Mouse (Mus musculus): ENCODE data around the gene Kat7. TPM values are rescaled to one million over a fixed set of nuclear protein-coding genes. Genes with fewer than 3 reads are reported as not detected.

Gene Kat7
- polyA plus RNA-seq, 1 experiment from 2014 or later: 81.9 TPM

DNA sequence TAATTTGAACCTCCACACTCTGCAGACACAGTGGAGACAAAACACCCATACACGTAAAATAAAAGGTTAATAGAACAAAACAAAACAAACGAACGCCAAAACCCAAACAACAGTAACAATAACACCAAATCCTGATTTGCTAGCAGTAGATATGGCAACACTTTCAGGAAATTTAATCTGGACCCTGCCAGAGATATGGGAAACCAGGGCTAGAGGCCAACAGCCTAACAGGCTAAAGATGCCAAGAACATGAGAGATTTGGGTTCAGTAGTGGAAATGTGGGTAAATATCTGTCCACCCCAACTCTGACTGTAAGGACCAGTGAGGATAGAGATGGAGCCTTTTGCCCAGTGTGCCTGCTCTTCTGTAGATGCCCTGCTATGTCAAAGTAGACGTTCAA is 52.1 kb downstream of the Kat7 start:
- H3K27ac ChIP-seq (replicated peaks; ENCODE audit: low read depth, low read length): no peak overlapping the region
- H3K27me3 ChIP-seq (ENCODE audit: control insufficient read depth, insufficient read depth, low read length): peaks cover 2% of the 10 kb centered on the region; the same call in 1 of the 2 replicates
- no peak overlapping the region for H3K4me2 ChIP-seq (ENCODE audit: low read depth, low read length)
- ATAC-seq (replicated peaks; ENCODE audit: insufficient number of reproducible peaks, low FRiP score, low TSS enrichment, low read depth): no peak
- no peaks in the 10 kb centered on the region for H3K36me3 ChIP-seq (replicated peaks; ENCODE audit: control insufficient read depth, insufficient read depth, low read depth, low read length)
- H3K4me1 ChIP-seq (ENCODE audit: control insufficient read depth, insufficient read depth, low read length): no peaks in the 10 kb centered on the region
- H3K9me3 ChIP-seq (replicated peaks; ENCODE audit: control insufficient read depth, low read length): no peaks in the 10 kb centered on the region
- no peak overlapping the region for H3K9ac ChIP-seq (replicated peaks; ENCODE audit: low read length)
- WGBS: 57% methylated on average over 4 of the region's 4 CpGs
- H3K4me3 ChIP-seq (ENCODE audit: low read depth, low read length): no peak overlapping the region
- DNase-seq (ENCODE audit: low spot score): no peak

GRCm38 (mm10) chr11:95255747-95256146 is 54.3 kb downstream of the Kat7 start:
- 78% methylated on average over 6 of the region's 6 CpGs for WGBS
- no peak overlapping the region for H3K4me3 ChIP-seq (ENCODE audit: low read depth, low read length)
- peaks cover 2% of the 10 kb centered on the region; the same call in 1 of the 2 replicates for H3K27me3 ChIP-seq (ENCODE audit: control insufficient read depth, insufficient read depth, low read length)
- no peak overlapping the region for H3K4me2 ChIP-seq (ENCODE audit: low read depth, low read length)
- no peak overlapping the region for H3K9ac ChIP-seq (replicated peaks; ENCODE audit: low read length)
- H3K27ac ChIP-seq (replicated peaks; ENCODE audit: low read depth, low read length): no peak overlapping the region
- DNase-seq (ENCODE audit: low spot score) (no peak), ATAC-seq (replicated peaks; ENCODE audit: insufficient number of reproducible peaks, low FRiP score, low TSS enrichment, low read depth) (no peak)
- H3K9me3 ChIP-seq (replicated peaks; ENCODE audit: control insufficient read depth, low read length): no peaks in the 10 kb centered on the region
- no peaks in the 10 kb centered on the region for H3K4me1 ChIP-seq (ENCODE audit: control insufficient read depth, insufficient read depth, low read length)
- H3K36me3 ChIP-seq (replicated peaks; ENCODE audit: control insufficient read depth, insufficient read depth, low read depth, low read length): no peaks in the 10 kb centered on the region

DNA sequence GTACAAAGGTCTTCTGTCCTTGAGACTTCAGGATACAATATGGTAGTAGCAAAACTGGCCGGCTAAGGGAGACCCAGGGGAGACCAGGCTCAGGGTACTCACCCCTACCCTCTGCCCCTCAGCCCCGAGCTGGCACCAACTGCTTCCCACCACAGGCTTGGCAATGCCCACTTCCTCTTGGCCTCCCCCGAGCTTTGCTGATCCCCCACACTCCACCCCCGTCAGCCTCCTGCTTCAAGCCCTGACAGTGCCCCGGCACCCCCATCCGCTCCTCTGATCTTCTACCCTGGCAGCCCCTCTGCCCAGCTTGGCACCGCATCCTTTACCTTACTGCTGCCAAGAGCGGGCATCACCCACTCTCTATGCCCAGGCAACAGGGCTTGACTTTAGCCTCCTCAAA is 55.9 kb downstream of the Kat7 start:
- no peak overlapping the region for H3K4me3 ChIP-seq (ENCODE audit: low read depth, low read length)
- WGBS: 83% methylated on average over 8 of the region's 8 CpGs
- H3K4me2 ChIP-seq (ENCODE audit: low read depth, low read length): no peak overlapping the region
- H3K9me3 ChIP-seq (replicated peaks; ENCODE audit: control insufficient read depth, low read length): no peaks in the 10 kb centered on the region
- H3K27ac ChIP-seq (replicated peaks; ENCODE audit: low read depth, low read length): no peak overlapping the region
- H3K36me3 ChIP-seq (replicated peaks; ENCODE audit: control insufficient read depth, insufficient read depth, low read depth, low read length): no peaks in the 10 kb centered on the region
- no peak for DNase-seq (ENCODE audit: low spot score)
- H3K4me1 ChIP-seq (ENCODE audit: control insufficient read depth, insufficient read depth, low read length): no peaks in the 10 kb centered on the region; the same call in 1 of the 2 replicates
- no peak for ATAC-seq (replicated peaks; ENCODE audit: insufficient number of reproducible peaks, low FRiP score, low TSS enrichment, low read depth)
- no peak overlapping the region for H3K9ac ChIP-seq (replicated peaks; ENCODE audit: low read length)
- H3K27me3 ChIP-seq (ENCODE audit: control insufficient read depth, insufficient read depth, low read length): 0 out of 2 replicates have a peak, but pooled peaks cover 2% of the 10 kb centered on the region

DNA sequence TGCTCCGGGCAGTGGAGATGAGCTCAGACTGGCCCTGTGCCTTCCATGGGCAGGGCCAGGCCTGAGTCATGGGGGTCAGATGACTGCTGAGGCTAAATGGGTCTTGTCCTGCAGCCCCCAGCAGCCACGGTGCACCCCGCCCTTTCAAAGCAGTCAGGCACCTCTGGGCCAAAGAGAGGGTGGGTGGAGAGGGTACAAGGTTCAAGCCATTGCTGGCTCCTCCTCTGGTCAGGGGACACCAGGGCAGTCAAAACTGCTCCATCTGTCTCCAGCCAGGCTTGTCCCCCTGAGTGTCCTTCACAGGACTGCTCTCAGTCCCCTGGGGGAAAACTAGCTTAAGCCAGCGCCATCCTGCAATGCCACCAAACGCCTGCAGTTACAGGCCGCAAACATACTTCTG is 57.9 kb downstream of the Kat7 start:
- DNase-seq (ENCODE audit: low spot score): no peak
- no peak overlapping the region for H3K9ac ChIP-seq (replicated peaks; ENCODE audit: low read length)
- WGBS: 80% methylated on average over 6 of the region's 6 CpGs

GRCm38 (mm10) chr11:95251295-95251694 is 58.8 kb downstream of the Kat7 start:
- ATAC-seq (replicated peaks; ENCODE audit: insufficient number of reproducible peaks, low FRiP score, low TSS enrichment, low read depth) (no peak), DNase-seq (ENCODE audit: low spot score) (peak; percentile 90)
- Histone ChIP-seq H3K4me3 (ENCODE audit: low read depth, low read length) (no peak overlapping the region), H3K36me3 (replicated peaks; ENCODE audit: control insufficient read depth, insufficient read depth, low read depth, low read length) (no peaks in the 10 kb centered on the region), H3K27ac (replicated peaks; ENCODE audit: low read depth, low read length) (no peak overlapping the region), H3K9ac (replicated peaks; ENCODE audit: low read length) (no peak overlapping the region), H3K27me3 (ENCODE audit: control insufficient read depth, insufficient read depth, low read length) (0 out of 2 replicates have a peak, but pooled peaks cover 2% of the 10 kb centered on the region), H3K9me3 (replicated peaks; ENCODE audit: control insufficient read depth, low read length) (no peaks in the 10 kb centered on the region), H3K4me2 (ENCODE audit: low read depth, low read length) (no peak overlapping the region), H3K4me1 (ENCODE audit: control insufficient read depth, insufficient read depth, low read length) (no peaks in the 10 kb centered on the region; the same call in 1 of the 2 replicates)
- WGBS: 5% methylated on average over 11 of the region's 11 CpGs

More for the DNA sequence above, 57.9 kb downstream of the Kat7 start:
- no peak overlapping the region for H3K27ac ChIP-seq (replicated peaks; ENCODE audit: low read depth, low read length)
- no peak overlapping the region for H3K4me2 ChIP-seq (ENCODE audit: low read depth, low read length)
- H3K4me3 ChIP-seq (ENCODE audit: low read depth, low read length): no peak overlapping the region
- H3K27me3 ChIP-seq (ENCODE audit: control insufficient read depth, insufficient read depth, low read length): 0 out of 2 replicates have a peak, but pooled peaks cover 2% of the 10 kb centered on the region
- no peaks in the 10 kb centered on the region for H3K36me3 ChIP-seq (replicated peaks; ENCODE audit: control insufficient read depth, insufficient read depth, low read depth, low read length)
- no peaks in the 10 kb centered on the region; the same call in 1 of the 2 replicates for H3K4me1 ChIP-seq (ENCODE audit: control insufficient read depth, insufficient read depth, low read length)
- no peaks in the 10 kb centered on the region for H3K9me3 ChIP-seq (replicated peaks; ENCODE audit: control insufficient read depth, low read length)
- ATAC-seq (replicated peaks; ENCODE audit: insufficient number of reproducible peaks, low FRiP score, low TSS enrichment, low read depth): no peak

DNA sequence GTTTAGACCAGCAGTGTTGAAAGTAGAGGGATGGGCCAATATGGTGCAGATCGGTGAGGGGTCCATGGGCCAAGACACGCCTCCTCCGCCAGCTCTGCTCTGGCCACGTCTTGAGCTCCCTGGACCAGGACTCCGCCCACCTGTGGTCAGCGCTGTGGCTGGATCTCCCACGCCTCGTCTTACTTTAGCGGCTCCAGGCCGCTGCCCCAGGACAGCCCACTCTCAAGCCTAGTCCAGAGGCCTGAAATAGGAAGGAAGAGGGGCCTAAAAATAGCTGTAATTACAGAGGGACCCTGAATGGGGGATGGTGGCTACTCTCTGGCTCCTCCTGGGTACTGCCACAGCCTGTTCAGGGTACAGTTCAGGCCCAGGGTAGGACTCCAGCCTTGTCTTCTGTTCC is 59.9 kb downstream of the Kat7 start:
- Histone ChIP-seq H3K36me3 (replicated peaks; ENCODE audit: control insufficient read depth, insufficient read depth, low read depth, low read length) (no peaks in the 10 kb centered on the region), H3K9ac (replicated peaks; ENCODE audit: low read length) (no peak overlapping the region), H3K4me1 (ENCODE audit: control insufficient read depth, insufficient read depth, low read length) (no peaks in the 10 kb centered on the region; the same call in 1 of the 2 replicates), H3K4me3 (ENCODE audit: low read depth, low read length) (no peak overlapping the region), H3K9me3 (replicated peaks; ENCODE audit: control insufficient read depth, low read length) (no peaks in the 10 kb centered on the region), H3K27ac (replicated peaks; ENCODE audit: low read depth, low read length) (no peak overlapping the region), H3K4me2 (ENCODE audit: low read depth, low read length) (no peak overlapping the region), H3K27me3 (ENCODE audit: control insufficient read depth, insufficient read depth, low read length) (0 out of 2 replicates have a peak, but pooled peaks cover 2% of the 10 kb centered on the region)
- no peak for DNase-seq (ENCODE audit: low spot score)
- WGBS: 37% methylated on average over 10 of the region's 10 CpGs
- ATAC-seq (replicated peaks; ENCODE audit: insufficient number of reproducible peaks, low FRiP score, low TSS enrichment, low read depth): peak; percentile 37; the same call in 1 of the 2 replicates

DNA sequence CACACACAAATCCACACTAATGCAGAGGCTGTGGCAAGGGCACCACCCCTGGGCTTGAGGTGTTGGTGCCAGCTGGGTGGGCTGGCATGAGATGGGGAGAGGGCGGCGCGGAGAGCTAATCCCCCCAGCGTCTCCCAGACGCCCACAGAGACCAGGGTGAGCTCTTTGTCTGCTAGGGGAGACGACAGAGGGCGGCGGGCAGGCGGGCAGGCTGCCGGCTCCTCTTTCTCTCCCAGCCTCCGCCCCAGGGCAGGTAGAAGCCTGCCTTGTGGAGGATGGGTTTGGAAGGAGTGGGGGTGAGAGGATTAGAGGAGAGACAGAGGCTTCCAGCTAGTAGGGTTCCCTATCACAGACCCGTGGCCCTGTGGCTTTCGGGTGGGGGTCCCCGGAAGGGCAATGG is 63.0 kb downstream of the Kat7 start:
- H3K27me3 ChIP-seq (ENCODE audit: control insufficient read depth, insufficient read depth, low read length): 0 out of 2 replicates have a peak, but pooled peaks cover 2% of the 10 kb centered on the region
- H3K9me3 ChIP-seq (replicated peaks; ENCODE audit: control insufficient read depth, low read length): no peaks in the 10 kb centered on the region
- DNase-seq (ENCODE audit: low spot score) (peak; percentile 55), ATAC-seq (replicated peaks; ENCODE audit: insufficient number of reproducible peaks, low FRiP score, low TSS enrichment, low read depth) (no peak)
- H3K27ac ChIP-seq (replicated peaks; ENCODE audit: low read depth, low read length): no peak overlapping the region
- 40% methylated on average over 14 of the region's 14 CpGs for WGBS
- H3K4me1 ChIP-seq (ENCODE audit: control insufficient read depth, insufficient read depth, low read length): no peaks in the 10 kb centered on the region; the same call in 1 of the 2 replicates
- no peak overlapping the region for H3K4me2 ChIP-seq (ENCODE audit: low read depth, low read length)
- no peak overlapping the region for H3K4me3 ChIP-seq (ENCODE audit: low read depth, low read length)
- H3K9ac ChIP-seq (replicated peaks; ENCODE audit: low read length): no peak overlapping the region
- H3K36me3 ChIP-seq (replicated peaks; ENCODE audit: control insufficient read depth, insufficient read depth, low read depth, low read length): no peaks in the 10 kb centered on the region

DNA sequence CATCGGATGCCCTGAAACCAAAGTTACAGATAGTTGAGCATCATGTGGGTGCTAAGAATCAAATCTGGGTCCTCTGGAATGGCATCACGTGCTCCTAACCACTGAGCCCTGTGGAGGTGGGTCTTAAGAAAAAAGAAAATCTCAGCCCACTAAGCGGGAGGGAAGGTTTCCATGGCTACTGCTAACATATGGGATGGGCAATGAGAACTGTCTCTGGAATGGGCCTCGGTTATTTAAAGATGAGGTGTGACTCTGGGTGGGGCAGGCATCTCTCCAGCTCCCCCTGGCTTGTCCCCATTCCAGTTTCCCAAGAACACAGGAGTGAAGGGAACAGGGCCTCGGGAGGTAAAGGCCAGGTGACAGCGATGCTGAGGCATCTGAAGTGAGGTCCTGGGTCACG is 64.6 kb downstream of the Kat7 start:
- H3K27me3 ChIP-seq (ENCODE audit: control insufficient read depth, insufficient read depth, low read length): 0 out of 2 replicates have a peak, but pooled peaks cover under 1% of the 10 kb centered on the region
- H3K27ac ChIP-seq (replicated peaks; ENCODE audit: low read depth, low read length): no peak overlapping the region
- H3K4me3 ChIP-seq (ENCODE audit: low read depth, low read length): no peak overlapping the region
- DNase-seq (ENCODE audit: low spot score): no peak
- H3K4me1 ChIP-seq (ENCODE audit: control insufficient read depth, insufficient read depth, low read length): no peaks in the 10 kb centered on the region; the same call in 1 of the 2 replicates
- H3K9me3 ChIP-seq (replicated peaks; ENCODE audit: control insufficient read depth, low read length): no peaks in the 10 kb centered on the region
- no peak for ATAC-seq (replicated peaks; ENCODE audit: insufficient number of reproducible peaks, low FRiP score, low TSS enrichment, low read depth)
- no peak overlapping the region for H3K9ac ChIP-seq (replicated peaks; ENCODE audit: low read length)
- 79% methylated on average over 7 of the region's 7 CpGs for WGBS
- no peak overlapping the region for H3K4me2 ChIP-seq (ENCODE audit: low read depth, low read length)
- H3K36me3 ChIP-seq (replicated peaks; ENCODE audit: control insufficient read depth, insufficient read depth, low read depth, low read length): no peaks in the 10 kb centered on the region
